Comparison of ENCODE assay signal across 25 mouse cellular contexts in genomic region chr2:52153064-52153463, GRCm38 (mm10).
DNase-seq lines count a peak whose midpoint lies in the region; ATAC-seq and TF ChIP-seq lines count a peak whose summit lies in the region.
"Had no signal": no experiment of that assay in that cellular context is flagged by ENCODE, and none has a peak within 500 bp of the region (broad histone marks: within the 10 kb centered on the region; RNA-seq: fewer than 3 reads in every experiment).

No protein-coding gene starts in this region.

- no peak overlapping the region for H3K4me2 ChIP-seq in heart, embryonic 12.5 days
- H3K4me2 ChIP-seq in heart, postnatal 0 days (ENCODE audit: low read depth, low read length), result peak overlapping the region; percentile 23; the same call in 1 of the 2 replicates
- H3K4me2 ChIP-seq: embryonic facial prominence, embryonic 12.5 days; embryonic facial prominence, embryonic 15.5 days; hindbrain, embryonic 12.5 days; hindbrain, embryonic 15.5 days had no signal

- TF ChIP-seq CTCF in heart, postnatal 0 days (IDR thresholded peaks at IDR 0.05; ENCODE audit: low read depth), result no peak

- no peaks in the 10 kb centered on the region for H3K9me3 ChIP-seq in heart, embryonic 12.5 days (replicated peaks)
- no peaks in the 10 kb centered on the region for H3K9me3 ChIP-seq in heart, postnatal 0 days (replicated peaks; ENCODE audit: control insufficient read depth, low read length)
- H3K9me3 ChIP-seq: embryonic facial prominence, embryonic 12.5 days; embryonic facial prominence, embryonic 15.5 days; hindbrain, embryonic 12.5 days; hindbrain, embryonic 15.5 days had no signal

- no peak for TF ChIP-seq EP300 in heart, postnatal 0 days (IDR thresholded peaks at IDR 0.05; ENCODE audit: low read depth)

- H3K4me3 ChIP-seq in heart, embryonic 12.5 days, result no peak overlapping the region
- H3K4me3 ChIP-seq in heart, postnatal 0 days (ENCODE audit: low read depth, low read length), result no peak overlapping the region
- H3K4me3 ChIP-seq: embryonic facial prominence, embryonic 12.5 days; embryonic facial prominence, embryonic 15.5 days; hindbrain, embryonic 12.5 days; hindbrain, embryonic 15.5 days had no signal

- H3K4me1 ChIP-seq in heart, embryonic 12.5 days (replicated peaks), result peaks cover 11% of the 10 kb centered on the region; the same call in 1 of the 2 replicates
- H3K4me1 ChIP-seq in heart, postnatal 0 days (ENCODE audit: control insufficient read depth, insufficient read depth), result peaks cover 8% of the 10 kb centered on the region
- H3K4me1 ChIP-seq: embryonic facial prominence, embryonic 12.5 days; embryonic facial prominence, embryonic 15.5 days; hindbrain, embryonic 12.5 days; hindbrain, embryonic 15.5 days had no signal

- WGBS in heart, embryonic 12.5 days, result 46% methylated on average over 3 of the region's 3 CpGs
- 19% methylated on average over 3 of the region's 3 CpGs for WGBS in heart, postnatal 0 days

- no peak overlapping the region for H3K9ac ChIP-seq in heart, embryonic 12.5 days
- H3K9ac ChIP-seq in heart, postnatal 0 days (replicated peaks; ENCODE audit: low read depth, low read length), result no peak overlapping the region
- H3K9ac ChIP-seq: embryonic facial prominence, embryonic 12.5 days; embryonic facial prominence, embryonic 15.5 days; forebrain, postnatal 0 days; hindbrain, embryonic 12.5 days; hindbrain, embryonic 15.5 days had no signal

- no peak for ATAC-seq in heart, embryonic 12.5 days (ENCODE audit: insufficient number of reproducible peaks, low FRiP score)
- peak; percentile 33; the same call in 1 of the 2 replicates for ATAC-seq in heart, postnatal 0 days (ENCODE audit: insufficient read depth, low read depth)
- ATAC-seq: activated CD4-positive, CD25-positive, alpha-beta regulatory T cell, adult 4 months; forebrain, embryonic 14.5 days; forebrain, postnatal 0 days; intestine, postnatal 0 days had no signal

- no peaks in the 10 kb centered on the region for H3K36me3 ChIP-seq in heart, embryonic 12.5 days
- no peaks in the 10 kb centered on the region for H3K36me3 ChIP-seq in heart, postnatal 0 days (replicated peaks; ENCODE audit: control insufficient read depth, insufficient read depth, low read length)
- H3K36me3 ChIP-seq: embryonic facial prominence, embryonic 12.5 days; embryonic facial prominence, embryonic 15.5 days; hindbrain, embryonic 12.5 days; hindbrain, embryonic 15.5 days had no signal

- peak; percentile 3 for DNase-seq in adrenal gland, adult 2 months
- DNase-seq in adrenal gland, postnatal 4 days (ENCODE audit: low spot score in 2 of 2), result no peak
- peak; percentile 25 to 36 for DNase-seq in heart, adult 18-20 months
- peak; percentile 10 to 19 for DNase-seq in heart, adult 9 months (ENCODE audit: low spot score in 2 of 2)
- no peak for DNase-seq in heart, postnatal 25 days (ENCODE audit: low spot score)
- no peak for DNase-seq in heart, postnatal 0 days (ENCODE audit: low spot score)
- DNase-seq in heart, adult 11 months, result no peak
- DNase-seq: adrenal gland, postnatal 10 days; adrenal gland, postnatal 36 days; cerebellum, adult 18-20 months; cerebellum, adult 9-11 months; cerebellum, postnatal 25 days; forebrain, postnatal 0 days; gastrocnemius, postnatal 10 days; gastrocnemius, postnatal 36 days; kidney, adult 2 months had no signal

- no peaks in the 10 kb centered on the region for H3K27me3 ChIP-seq in heart, embryonic 12.5 days (replicated peaks)
- H3K27me3 ChIP-seq in heart, postnatal 0 days (ENCODE audit: control insufficient read depth, insufficient read depth, low read length), result no peaks in the 10 kb centered on the region
- H3K27me3 ChIP-seq: embryonic facial prominence, embryonic 12.5 days; embryonic facial prominence, embryonic 15.5 days; hindbrain, embryonic 12.5 days; hindbrain, embryonic 15.5 days had no signal

- intact Hi-C loops in heart, postnatal 25 days (cut with DNase I), result no loop called here

- no peak overlapping the region for H3K27ac ChIP-seq in heart, embryonic 12.5 days (ENCODE audit: poor library complexity, severe bottlenecking)
- 0 out of 2 replicates have a peak overlapping the region, but pooled peaks have one; percentile 27 for H3K27ac ChIP-seq in heart, postnatal 0 days (ENCODE audit: low read depth)
- H3K27ac ChIP-seq: embryonic facial prominence, embryonic 12.5 days; embryonic facial prominence, embryonic 15.5 days; hindbrain, embryonic 12.5 days; hindbrain, embryonic 15.5 days; kidney, postnatal 0 days had no signal

Comparison
In these comparisons a context has a peak if more than half of its experiments do, and no peak if none do; other contexts are left out.
1. DNase-seq: peak in adrenal gland, adult 2 months (single experiment), heart, adult 18-20 months (2 of 2) and heart, adult 9 months (2 of 2); none in adrenal gland, postnatal 4 days (0 of 2), heart, postnatal 25 days (single experiment), heart, postnatal 0 days (single experiment) and heart, adult 11 months (single experiment).